Mouse (Mus musculus): ENCODE results near the gene Syt7. TPM values are rescaled to one million over a fixed set of nuclear protein-coding genes. Genes with fewer than 3 reads are reported as not detected.

The Syt7 gene
- polyA plus RNA-seq (2012; ENCODE audit: insufficient read depth, low replicate concordance), result not detected in 2 replicates

DNA sequence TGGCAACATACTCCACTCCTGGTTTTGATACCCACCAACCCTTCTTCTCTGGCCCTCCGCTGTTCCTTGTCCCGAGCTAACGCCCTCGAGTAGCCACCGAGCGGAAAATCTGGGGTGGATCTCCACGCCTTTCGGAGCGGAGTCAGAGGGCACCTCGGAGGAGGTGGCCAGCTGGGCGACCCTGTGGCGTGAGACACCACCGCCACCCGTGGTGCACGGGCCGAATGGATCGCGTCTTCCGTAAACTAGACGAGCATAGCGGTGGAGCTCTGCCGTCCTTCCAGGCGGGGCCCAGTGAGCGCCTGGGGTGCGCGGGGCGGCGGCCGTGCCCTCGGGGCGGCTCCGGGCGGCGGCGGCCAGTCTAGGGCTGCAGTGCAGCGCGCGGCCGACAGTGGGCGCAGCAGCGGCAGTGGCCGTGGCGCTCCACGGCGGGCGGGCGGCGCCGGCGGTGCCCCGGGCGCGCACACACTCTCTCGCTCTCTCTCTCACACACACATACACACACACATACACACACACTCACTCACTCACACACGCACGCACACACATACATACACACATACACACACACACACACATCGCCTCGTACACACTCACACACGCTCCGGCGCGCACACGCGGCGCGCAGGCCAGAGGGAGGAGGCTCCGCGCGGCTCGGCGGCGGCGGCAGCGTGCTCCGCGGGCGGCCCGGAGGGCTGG is at the start of gene Syt7:
TSS of gene Syt7 (plus strand) at position 476 of the 699 bp plus-strand sequence.
- TF ChIP-seq FLI1 (IDR thresholded peaks at IDR 0.05; ENCODE audit: low read length) (no peak), GATA1 (IDR thresholded peaks at IDR 0.05; ENCODE audit: borderline replicate concordance, low read length) (no peak)
- Histone ChIP-seq H3K4me1 (peaks cover 16% of the 10 kb centered on the region), H3K27me3 (replicated peaks) (peaks cover 93% of the 10 kb centered on the region), H3K36me3 (replicated peaks; ENCODE audit: low read length) (no peaks in the 10 kb centered on the region), H3K4me3 (replicated peaks) (peak within 1 kb of the TSS; percentile 91), H3K9me3 (0 out of 2 replicates have a peak, but pooled peaks cover 5% of the 10 kb centered on the region)

DNA sequence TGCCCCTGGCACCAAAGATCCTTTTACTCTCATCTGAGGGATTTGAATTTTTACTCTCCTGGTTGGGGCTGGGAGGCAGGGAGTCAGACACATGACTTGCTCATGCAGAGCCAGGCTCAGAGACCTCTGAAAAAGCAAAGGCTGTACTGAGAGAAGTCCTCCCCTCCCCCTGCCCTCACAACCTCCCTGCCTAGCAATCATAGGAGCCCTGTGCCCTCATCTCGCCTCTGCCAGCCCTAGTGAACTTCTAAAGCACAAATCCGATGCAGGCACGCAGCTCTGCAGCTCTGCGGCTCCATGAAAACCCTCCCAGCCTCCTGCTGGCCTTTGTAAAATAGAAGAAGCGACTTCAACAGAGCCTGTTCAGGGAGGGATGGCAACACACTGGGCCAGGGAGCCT is 49.6 kb upstream of the Syt7 start:
- no peak for TF ChIP-seq GATA1 (IDR thresholded peaks at IDR 0.05; ENCODE audit: borderline replicate concordance, low read length)
- no peak for TF ChIP-seq FLI1 (IDR thresholded peaks at IDR 0.05; ENCODE audit: low read length)
- Histone ChIP-seq H3K27me3 (replicated peaks) (peaks cover 83% of the 10 kb centered on the region), H3K36me3 (replicated peaks; ENCODE audit: low read length) (no peaks in the 10 kb centered on the region), H3K4me1 (peaks cover 9% of the 10 kb centered on the region; the same call in 1 of the 2 replicates), H3K4me3 (replicated peaks) (no peak overlapping the region), H3K9me3 (no peaks in the 10 kb centered on the region)

GRCm38 (mm10) chr19:10340661-10341060 is 48.2 kb upstream of the Syt7 start:
- peaks cover 14% of the 10 kb centered on the region for H3K4me1 ChIP-seq
- H3K9me3 ChIP-seq, result 0 out of 2 replicates have a peak, but pooled peaks cover 2% of the 10 kb centered on the region
- no peak overlapping the region for H3K4me3 ChIP-seq (replicated peaks)
- TF ChIP-seq FLI1 (IDR thresholded peaks at IDR 0.05; ENCODE audit: low read length) (no peak), GATA1 (IDR thresholded peaks at IDR 0.05; ENCODE audit: borderline replicate concordance, low read length) (no peak)
- H3K36me3 ChIP-seq (replicated peaks; ENCODE audit: low read length), result no peaks in the 10 kb centered on the region
- H3K27me3 ChIP-seq (replicated peaks), result peaks cover 82% of the 10 kb centered on the region

DNA sequence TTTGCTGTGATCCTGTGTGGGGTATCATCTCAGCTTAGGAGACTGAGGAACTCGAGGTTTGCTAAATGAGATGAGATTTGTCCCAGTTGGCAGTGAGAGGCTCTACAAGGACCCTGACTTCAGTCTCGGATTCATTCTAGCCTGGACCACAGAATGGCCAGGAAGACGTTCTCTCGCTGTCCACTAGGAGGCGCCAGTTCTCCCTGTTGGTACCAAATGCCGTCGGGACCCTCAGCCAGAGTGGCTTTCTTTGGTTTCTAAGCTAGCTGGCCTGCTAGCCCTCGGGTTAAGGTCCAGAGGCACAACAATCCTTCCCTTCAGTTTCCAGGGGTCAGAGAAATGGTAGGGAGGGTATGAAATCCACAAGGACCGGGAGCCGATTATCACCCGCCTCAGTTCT is 47.7 kb upstream of the Syt7 start:
- H3K36me3 ChIP-seq (replicated peaks; ENCODE audit: low read length), result no peaks in the 10 kb centered on the region
- H3K9me3 ChIP-seq, result 0 out of 2 replicates have a peak, but pooled peaks cover 2% of the 10 kb centered on the region
- TF ChIP-seq FLI1 (IDR thresholded peaks at IDR 0.05; ENCODE audit: low read length) (no peak), GATA1 (IDR thresholded peaks at IDR 0.05; ENCODE audit: borderline replicate concordance, low read length) (no peak)
- peaks cover 18% of the 10 kb centered on the region for H3K4me1 ChIP-seq
- peaks cover 86% of the 10 kb centered on the region for H3K27me3 ChIP-seq (replicated peaks)
- H3K4me3 ChIP-seq (replicated peaks), result no peak overlapping the region

- Histone ChIP-seq H3K9me3 (0 out of 2 replicates have a peak, but pooled peaks cover 2% of the 10 kb centered on the region), H3K27me3 (replicated peaks) (peaks cover 86% of the 10 kb centered on the region), H3K4me3 (replicated peaks) (no peak overlapping the region), H3K4me1 (peaks cover 23% of the 10 kb centered on the region), H3K36me3 (replicated peaks; ENCODE audit: low read length) (no peaks in the 10 kb centered on the region)
- TF ChIP-seq FLI1 (IDR thresholded peaks at IDR 0.05; ENCODE audit: low read length), result no peak
- TF ChIP-seq GATA1 (IDR thresholded peaks at IDR 0.05; ENCODE audit: borderline replicate concordance, low read length), result no peak
These were observed 47.0 kb upstream of the Syt7 start for GRCm38 (mm10) chr19:10341817-10342439.

DNA sequence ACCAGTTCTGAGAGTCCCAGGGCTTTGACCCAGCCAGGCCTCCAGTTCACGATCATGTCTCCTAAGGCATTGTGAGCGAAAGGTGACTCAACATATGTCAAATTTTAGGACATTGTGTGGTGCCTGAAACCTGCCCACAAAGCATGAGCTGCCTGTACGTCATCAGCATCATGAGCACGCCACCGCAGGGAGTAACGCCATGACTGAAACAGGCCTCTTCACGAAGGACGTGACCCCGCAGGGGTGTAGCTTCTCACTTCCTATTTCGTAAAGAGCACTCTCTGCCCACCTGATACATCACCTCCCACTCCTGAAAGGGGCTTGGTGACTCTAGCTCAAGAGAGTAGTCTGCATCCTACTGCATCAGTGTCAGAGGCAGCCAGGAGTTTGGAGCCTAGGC is 45.0 kb upstream of the Syt7 start:
- peak overlapping the region; percentile 3 for H3K4me3 ChIP-seq (replicated peaks)
- H3K36me3 ChIP-seq (replicated peaks; ENCODE audit: low read length), result no peaks in the 10 kb centered on the region
- H3K4me1 ChIP-seq, result peaks cover 23% of the 10 kb centered on the region
- 0 out of 2 replicates have a peak, but pooled peaks cover 2% of the 10 kb centered on the region for H3K9me3 ChIP-seq
- TF ChIP-seq GATA1 (IDR thresholded peaks at IDR 0.05; ENCODE audit: borderline replicate concordance, low read length) (no peak), FLI1 (IDR thresholded peaks at IDR 0.05; ENCODE audit: low read length) (no peak)
- H3K27me3 ChIP-seq (replicated peaks), result peaks cover 71% of the 10 kb centered on the region

- Histone ChIP-seq H3K36me3 (replicated peaks; ENCODE audit: low read length) (no peaks in the 10 kb centered on the region), H3K4me1 (peaks cover 23% of the 10 kb centered on the region), H3K27me3 (replicated peaks) (peaks cover 58% of the 10 kb centered on the region), H3K9me3 (peaks cover 7% of the 10 kb centered on the region; the same call in 1 of the 2 replicates), H3K4me3 (replicated peaks) (peak overlapping the region; percentile 8)
- TF ChIP-seq GATA1 (IDR thresholded peaks at IDR 0.05; ENCODE audit: borderline replicate concordance, low read length) (no peak), FLI1 (IDR thresholded peaks at IDR 0.05; ENCODE audit: low read length) (no peak)
These were observed 43.2 kb upstream of the Syt7 start for GRCm38 (mm10) chr19:10345696-10346095.

DNA sequence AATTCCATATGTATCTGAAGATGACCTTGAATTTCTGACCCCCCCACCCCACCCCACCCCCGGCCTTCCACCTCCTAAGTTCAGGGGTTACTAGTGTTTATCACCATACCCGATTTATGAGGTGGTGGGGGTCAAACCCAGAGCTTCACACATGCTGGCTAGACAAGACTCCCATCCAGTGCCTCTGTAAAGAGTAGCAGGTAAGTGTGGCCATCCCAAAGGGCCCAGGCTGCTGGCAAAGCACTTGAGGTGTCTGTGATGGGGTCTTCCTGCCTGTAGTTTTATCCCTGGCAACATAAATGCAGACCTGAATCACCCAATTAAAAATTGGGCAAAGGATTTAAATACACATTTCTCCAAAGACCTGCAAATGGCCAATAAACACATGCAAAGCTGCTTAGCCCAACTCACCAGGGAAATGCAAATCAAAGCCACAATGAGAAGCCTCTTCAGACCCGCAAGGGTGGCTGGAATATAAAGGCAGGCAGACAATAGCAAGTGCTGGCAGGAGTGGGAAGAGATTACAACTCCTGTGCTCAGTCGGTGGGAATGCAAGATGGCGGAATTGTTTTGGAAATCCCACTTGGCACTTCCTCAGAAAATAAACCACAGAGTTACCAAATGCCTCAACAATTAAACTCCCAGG is 41.1 kb upstream of the Syt7 start:
- H3K27me3 ChIP-seq (replicated peaks), result peaks cover 48% of the 10 kb centered on the region
- no peak for TF ChIP-seq FLI1 (IDR thresholded peaks at IDR 0.05; ENCODE audit: low read length)
- no peak for TF ChIP-seq GATA1 (IDR thresholded peaks at IDR 0.05; ENCODE audit: borderline replicate concordance, low read length)
- H3K4me3 ChIP-seq (replicated peaks), result no peak overlapping the region
- H3K36me3 ChIP-seq (replicated peaks; ENCODE audit: low read length), result no peaks in the 10 kb centered on the region
- peaks cover 13% of the 10 kb centered on the region for H3K4me1 ChIP-seq
- peaks cover 9% of the 10 kb centered on the region; the same call in 1 of the 2 replicates for H3K9me3 ChIP-seq

GRCm38 (mm10) chr19:10352218-10352617 is 36.7 kb upstream of the Syt7 start:
- Histone ChIP-seq H3K4me1 (peaks cover 5% of the 10 kb centered on the region; the same call in 1 of the 2 replicates), H3K36me3 (replicated peaks; ENCODE audit: low read length) (no peaks in the 10 kb centered on the region), H3K9me3 (peaks cover 7% of the 10 kb centered on the region; the same call in 1 of the 2 replicates), H3K4me3 (replicated peaks) (no peak overlapping the region), H3K27me3 (replicated peaks) (peaks cover 37% of the 10 kb centered on the region)
- TF ChIP-seq FLI1 (IDR thresholded peaks at IDR 0.05; ENCODE audit: low read length) (no peak), GATA1 (IDR thresholded peaks at IDR 0.05; ENCODE audit: borderline replicate concordance, low read length) (no peak)
